Mouse (Mus musculus) stomach, embryonic 14.5 days (tissue): ENCODE results near the gene Lgi1. TPM values are rescaled to one million over a fixed set of nuclear protein-coding genes. Genes with fewer than 3 reads are reported as not detected.

Experiments
- ATAC-seq: fragments of 200-750 bp; cut with Nextera tagmentation; 2 replicates; pipeline ENCODE4 v1.8.0; 2017; ENCODE audit warnings: low read depth, moderate TSS enrichment; ENCODE audit not compliant: insufficient number of reproducible peaks, insufficient read depth, low FRiP score
- H3K27ac ChIP-seq: fragments of 300-500 bp; sonication (generic); 2 replicates; pipeline ENCODE4 v1.5.1; 2014; ENCODE audit warnings: mild to moderate bottlenecking, low read length, moderate library complexity, mixed read lengths
- H3K27me3 ChIP-seq: fragments of 300-500 bp; sonication (generic); 2 replicates; pipeline ENCODE4 v1.6.1; 2014; ENCODE audit warnings: low read length, control low read depth, mixed read lengths; ENCODE audit not compliant: control insufficient read depth, insufficient read depth
- H3K36me3 ChIP-seq: fragments of 300-500 bp; sonication (generic); 2 replicates; pipeline ENCODE4 v1.6.1; 2014; ENCODE audit warnings: mild to moderate bottlenecking, control low read depth, low read length, moderate library complexity, mixed read lengths; ENCODE audit not compliant: control insufficient read depth, insufficient read depth
- H3K4me1 ChIP-seq: fragments of 300-500 bp; sonication (generic); 2 replicates; pipeline ENCODE4 v1.6.1; 2014; ENCODE audit warnings: low read length, control low read depth, mixed read lengths; ENCODE audit not compliant: control insufficient read depth, insufficient read depth
- H3K4me2 ChIP-seq: fragments of 300-500 bp; sonication (generic); replicated peaks from 2 replicates; pipeline ENCODE4 v1.6.1; 2014; ENCODE audit warnings: low read depth, low read length, control low read depth
- H3K4me3 ChIP-seq: fragments of 300-500 bp; sonication (generic); 2 replicates; pipeline ENCODE4 v1.5.1; 2014; ENCODE audit warnings: low read depth, low read length, control low read depth
- H3K9ac ChIP-seq: fragments of 300-500 bp; sonication (generic); replicated peaks from 2 replicates; pipeline ENCODE4 v1.6.1; 2014; ENCODE audit warnings: low read depth, mild to moderate bottlenecking, control low read depth, low read length, moderate library complexity, mixed read lengths
- H3K9me3 ChIP-seq: fragments of 300-500 bp; sonication (generic); 2 replicates; pipeline ENCODE4 v1.6.1; 2016; ENCODE audit warnings: low read depth, low read length, control low read depth; ENCODE audit not compliant: control insufficient read depth
- WGBS: fragments of 180-500 bp; shearing (Covaris S2); extraction: QIAGEN DNeasy Blood & Tissue Kit; methylation state at CpG from one replicate; pipeline ENCODE4 v1.1.7; 2014; 5-methylcytosine and 5-hydroxymethylcytosine counted together
- polyA plus RNA-seq: library from polyadenylated mRNA; unstranded; fragments of >200 nt; fragmentation: Nextera tagmentation; extraction: Ambion mirVana; gene quantifications from 2 replicates; pipeline ENCODE4 v1.2.1, GENCODE M21; 2014

The Lgi1 gene
- polyA plus RNA-seq, 1 experiment from 2014 or later = 1.1 TPM

GRCm38 (mm10) chr19:38308116-38308515 lies 43.8 kb downstream of the Lgi1 start:
- H3K36me3 ChIP-seq = no peaks in the 10 kb centered on the region
- no peaks in the 10 kb centered on the region for H3K27me3 ChIP-seq
- 92% methylated on average over 8 of the region's 8 CpGs for WGBS
- H3K4me2 ChIP-seq = no peak overlapping the region
- H3K4me3 ChIP-seq = no peak overlapping the region
- no peaks in the 10 kb centered on the region for H3K9me3 ChIP-seq
- H3K27ac ChIP-seq = no peak overlapping the region
- no peaks in the 10 kb centered on the region for H3K4me1 ChIP-seq
- ATAC-seq = no peak
- no peak overlapping the region for H3K9ac ChIP-seq

- Histone ChIP-seq H3K36me3 (no peaks in the 10 kb centered on the region), H3K4me1 (no peaks in the 10 kb centered on the region), H3K9me3 (no peaks in the 10 kb centered on the region), H3K4me2 (no peak overlapping the region), H3K9ac (no peak overlapping the region), H3K4me3 (no peak overlapping the region), H3K27ac (no peak overlapping the region), H3K27me3 (no peaks in the 10 kb centered on the region)
- WGBS = 88% methylated on average over 7 of the region's 7 CpGs
- no peak for ATAC-seq
Observed at GRCm38 (mm10) chr19:38315099-38315498, 50.8 kb downstream of the Lgi1 start.

- Histone ChIP-seq H3K4me1 (no peaks in the 10 kb centered on the region), H3K27ac (no peak overlapping the region), H3K36me3 (no peaks in the 10 kb centered on the region), H3K4me3 (no peak overlapping the region), H3K9ac (no peak overlapping the region), H3K9me3 (no peaks in the 10 kb centered on the region), H3K4me2 (no peak overlapping the region), H3K27me3 (no peaks in the 10 kb centered on the region)
- ATAC-seq = no peak
- WGBS = 78% methylated on average over 6 of the region's 6 CpGs
Observed at GRCm38 (mm10) chr19:38316602-38317313, 52.4 kb downstream of the Lgi1 start.

GRCm38 (mm10) chr19:38318308-38318707 lies 54.0 kb downstream of the Lgi1 start:
- Histone ChIP-seq H3K27me3 (no peaks in the 10 kb centered on the region), H3K36me3 (no peaks in the 10 kb centered on the region), H3K27ac (no peak overlapping the region), H3K4me2 (no peak overlapping the region), H3K4me3 (no peak overlapping the region), H3K4me1 (no peaks in the 10 kb centered on the region), H3K9ac (no peak overlapping the region), H3K9me3 (no peaks in the 10 kb centered on the region)
- WGBS = 86% methylated on average over 4 of the region's 4 CpGs
- ATAC-seq = no peak

GRCm38 (mm10) chr19:38319168-38319567 lies 54.8 kb downstream of the Lgi1 start:
- Histone ChIP-seq H3K9ac (no peak overlapping the region), H3K4me2 (no peak overlapping the region), H3K27ac (no peak overlapping the region), H3K27me3 (no peaks in the 10 kb centered on the region), H3K36me3 (no peaks in the 10 kb centered on the region), H3K9me3 (no peaks in the 10 kb centered on the region), H3K4me3 (no peak overlapping the region), H3K4me1 (no peaks in the 10 kb centered on the region)
- 87% methylated on average over 4 of the region's 4 CpGs for WGBS
- ATAC-seq = no peak

- 75% methylated on average over 5 of the region's 5 CpGs for WGBS
- no peak overlapping the region for H3K4me3 ChIP-seq
- no peak overlapping the region for H3K27ac ChIP-seq
- no peaks in the 10 kb centered on the region for H3K9me3 ChIP-seq
- ATAC-seq = no peak
- no peaks in the 10 kb centered on the region for H3K36me3 ChIP-seq
- no peak overlapping the region for H3K4me2 ChIP-seq
- H3K4me1 ChIP-seq = no peaks in the 10 kb centered on the region
- H3K27me3 ChIP-seq = no peaks in the 10 kb centered on the region
- no peak overlapping the region for H3K9ac ChIP-seq
Observed at GRCm38 (mm10) chr19:38320651-38321188, 56.4 kb downstream of the Lgi1 start.

GRCm38 (mm10) chr19:38323726-38324125 lies 59.4 kb downstream of the Lgi1 start:
- no peak overlapping the region for H3K9ac ChIP-seq
- no peak for ATAC-seq
- no peak overlapping the region for H3K4me2 ChIP-seq
- H3K9me3 ChIP-seq = no peaks in the 10 kb centered on the region
- no peak overlapping the region for H3K27ac ChIP-seq
- no peaks in the 10 kb centered on the region for H3K36me3 ChIP-seq
- no peaks in the 10 kb centered on the region for H3K27me3 ChIP-seq
- no peaks in the 10 kb centered on the region for H3K4me1 ChIP-seq
- no peak overlapping the region for H3K4me3 ChIP-seq

- H3K4me2 ChIP-seq = no peak overlapping the region
- no peak overlapping the region for H3K9ac ChIP-seq
- H3K4me1 ChIP-seq = no peaks in the 10 kb centered on the region
- WGBS = 55% methylated on average over 10 of the region's 10 CpGs
- ATAC-seq = no peak
- H3K9me3 ChIP-seq = no peaks in the 10 kb centered on the region
- H3K4me3 ChIP-seq = no peak overlapping the region
- H3K27ac ChIP-seq = no peak overlapping the region
- no peaks in the 10 kb centered on the region for H3K36me3 ChIP-seq
- no peaks in the 10 kb centered on the region for H3K27me3 ChIP-seq
Observed at GRCm38 (mm10) chr19:38324147-38325028, 60.1 kb downstream of the Lgi1 start.
